Mouse (Mus musculus) hindbrain, embryonic 13.5 days (tissue): Measurements from ENCODE around the gene Atp5d. TPM values are rescaled to one million over a fixed set of nuclear protein-coding genes. Genes with fewer than 3 reads are reported as not detected.

Experiments used
- ATAC-seq: fragments of 200-750 bp; cut with Nextera tagmentation; 2 replicates; pipeline ENCODE4 v1.8.0; 2017; ENCODE audit warnings: moderate TSS enrichment; ENCODE audit not compliant: low FRiP score
- H3K27ac ChIP-seq: fragments of 300-500 bp; sonication (generic); 2 replicates; pipeline ENCODE4 v1.5.1; 2015; ENCODE audit warnings: inconsistent platforms, mild to moderate bottlenecking, moderate library complexity
- H3K27me3 ChIP-seq: fragments of 300-500 bp; sonication (generic); 2 replicates; pipeline ENCODE4 v1.6.1; 2015; ENCODE audit warnings: mild to moderate bottlenecking, inconsistent platforms
- H3K36me3 ChIP-seq: fragments of 300-500 bp; sonication (generic); 2 replicates; pipeline ENCODE4 v1.6.1; 2015; ENCODE audit warnings: mild to moderate bottlenecking, inconsistent platforms
- H3K4me1 ChIP-seq: fragments of 300-500 bp; sonication (generic); replicated peaks from 2 replicates; pipeline ENCODE4 v1.6.1; 2015; ENCODE audit warnings: inconsistent platforms
- H3K4me2 ChIP-seq: fragments of 300-500 bp; sonication (generic); 2 replicates; pipeline ENCODE4 v1.6.1; 2015; ENCODE audit warnings: inconsistent platforms, mild to moderate bottlenecking, moderate library complexity
- H3K4me3 ChIP-seq: fragments of 300-500 bp; sonication (generic); 2 replicates; pipeline ENCODE4 v1.5.1; 2015; ENCODE audit warnings: mild to moderate bottlenecking, inconsistent platforms
- H3K9ac ChIP-seq: fragments of 300-500 bp; sonication (generic); 2 replicates; pipeline ENCODE4 v1.6.1; 2015; ENCODE audit warnings: mild to moderate bottlenecking, inconsistent platforms
- H3K9me3 ChIP-seq: fragments of 300-500 bp; sonication (generic); 2 replicates; pipeline ENCODE4 v1.6.1; 2016; ENCODE audit warnings: inconsistent platforms
- WGBS: fragments of 180-500 bp; shearing (Covaris S2); methylation state at CpG from one replicate; pipeline ENCODE4 v1.1.7; 2015; 5-methylcytosine and 5-hydroxymethylcytosine counted together
- polyA plus RNA-seq: library from polyadenylated mRNA; unstranded; fragments of >200 nt; fragmentation: Nextera tagmentation; extraction: Ambion mirVana; gene quantifications from 2 replicates; pipeline ENCODE4 v1.2.1, GENCODE M21; 2015

Gene Atp5d
- polyA plus RNA-seq, 1 experiment from 2014 or later: 449 TPM

GRCm38 (mm10) chr10:80174705-80175104, 36.3 kb downstream of the Atp5d start:
- Histone ChIP-seq H3K27me3 (no peaks in the 10 kb centered on the region), H3K4me1 (peaks cover 55% of the 10 kb centered on the region), H3K36me3 (peaks cover 32% of the 10 kb centered on the region), H3K4me3 (no peak overlapping the region), H3K27ac (0 out of 2 replicates have a peak overlapping the region, but pooled peaks have one; percentile 5), H3K9me3 (no peaks in the 10 kb centered on the region), H3K4me2 (no peak overlapping the region), H3K9ac (peak overlapping the region; percentile 43; the same call in 1 of the 2 replicates)
- ATAC-seq: no peak
- WGBS: 49% methylated on average over 2 of the region's 2 CpGs

- H3K4me3 ChIP-seq: no peak overlapping the region
- peaks cover 55% of the 10 kb centered on the region for H3K4me1 ChIP-seq
- H3K27ac ChIP-seq: peak overlapping the region; percentile 4; the same call in 1 of the 2 replicates
- no peaks in the 10 kb centered on the region for H3K9me3 ChIP-seq
- H3K27me3 ChIP-seq: no peaks in the 10 kb centered on the region
- peak overlapping the region; percentile 46 for H3K9ac ChIP-seq
- H3K4me2 ChIP-seq: no peak overlapping the region
- 24% methylated on average over 4 of the region's 4 CpGs for WGBS
- no peak; the same call in 1 of the 2 replicates for ATAC-seq
- peaks cover 22% of the 10 kb centered on the region for H3K36me3 ChIP-seq
These were observed 37.3 kb downstream of the Atp5d start for GRCm38 (mm10) chr10:80175536-80176269.

DNA sequence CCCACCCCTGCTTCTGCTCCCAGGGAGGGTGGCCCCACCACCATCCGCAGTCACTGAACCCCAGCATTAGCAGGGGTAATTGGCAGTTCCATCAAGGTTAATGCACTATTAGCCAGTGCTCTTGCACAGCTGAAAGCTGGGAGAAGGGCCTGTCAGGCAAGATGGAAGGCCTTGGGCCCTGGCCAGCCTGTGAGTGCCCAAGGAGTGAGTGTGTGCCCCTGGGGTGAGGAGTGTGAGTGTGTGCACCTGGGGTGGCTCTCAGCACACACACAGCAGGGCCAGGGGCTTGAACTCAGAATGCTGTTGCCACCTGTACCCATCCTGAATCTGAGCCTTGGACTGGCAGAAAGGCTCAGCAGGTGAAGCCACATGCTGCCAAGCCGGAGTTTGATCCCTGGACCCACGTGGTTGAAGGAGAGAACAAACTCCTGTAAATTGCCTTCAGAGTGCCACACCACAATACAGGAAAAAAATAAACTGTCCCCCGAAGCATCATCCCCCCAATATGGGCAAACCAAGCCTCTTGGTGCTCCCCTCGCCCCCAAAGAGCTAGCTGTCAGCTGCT, 37.9 kb downstream of the Atp5d start:
- peak overlapping the region; percentile 46 for H3K9ac ChIP-seq
- H3K4me3 ChIP-seq: no peak overlapping the region
- no peaks in the 10 kb centered on the region for H3K27me3 ChIP-seq
- H3K4me2 ChIP-seq: no peak overlapping the region
- peaks cover 57% of the 10 kb centered on the region for H3K4me1 ChIP-seq
- ATAC-seq: no peak
- peaks cover 15% of the 10 kb centered on the region for H3K36me3 ChIP-seq
- H3K27ac ChIP-seq: peak overlapping the region; percentile 4; the same call in 1 of the 2 replicates
- WGBS: 83% methylated on average over 5 of the region's 5 CpGs
- no peaks in the 10 kb centered on the region for H3K9me3 ChIP-seq

DNA sequence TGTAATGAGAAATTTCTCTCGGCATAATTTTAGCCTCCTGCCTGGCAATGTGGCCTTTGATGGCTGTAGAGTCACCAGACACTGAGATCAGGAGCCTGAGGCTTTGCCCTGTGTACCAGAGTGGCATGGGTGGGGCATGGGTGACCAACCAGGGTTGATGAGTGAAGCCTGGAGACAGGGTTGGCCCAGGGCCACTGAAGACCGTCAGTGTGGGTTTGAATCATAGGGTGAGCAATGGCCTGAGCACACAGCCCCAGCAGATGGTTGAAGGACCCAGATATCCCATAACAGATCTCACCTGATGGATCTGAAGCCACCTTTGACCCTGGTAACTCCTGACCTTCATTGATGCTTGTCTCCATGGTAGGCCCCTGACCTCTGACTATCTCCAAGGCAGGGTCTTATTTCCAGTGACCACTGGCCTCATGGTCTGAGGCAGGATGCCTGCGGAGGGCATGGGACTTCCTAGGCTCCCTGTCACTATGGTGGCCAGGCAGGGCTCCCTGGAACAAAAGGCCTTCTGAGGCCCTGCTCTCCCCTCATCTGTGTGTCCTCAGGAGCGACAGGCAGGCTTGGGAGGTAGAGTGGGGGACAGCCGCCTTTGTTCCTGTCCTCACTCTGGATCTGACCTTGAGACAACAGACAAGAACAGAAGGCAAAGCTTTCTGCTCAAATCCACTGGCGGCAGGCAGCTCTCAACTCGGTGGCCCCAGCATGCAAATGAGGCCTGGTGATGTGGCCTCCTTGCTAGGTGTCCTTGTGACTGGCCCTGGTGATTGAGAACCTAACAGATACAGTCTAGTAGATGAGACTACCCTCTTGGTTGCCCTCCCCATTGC, 39.2 kb downstream of the Atp5d start:
- peaks cover 57% of the 10 kb centered on the region for H3K4me1 ChIP-seq
- no peak overlapping the region for H3K27ac ChIP-seq
- no peaks in the 10 kb centered on the region for H3K9me3 ChIP-seq
- peak overlapping the region; percentile 39; the same call in 1 of the 2 replicates for H3K9ac ChIP-seq
- no peak overlapping the region for H3K4me2 ChIP-seq
- no peak overlapping the region for H3K4me3 ChIP-seq
- H3K27me3 ChIP-seq: no peaks in the 10 kb centered on the region
- no peak for ATAC-seq
- H3K36me3 ChIP-seq: peaks cover 12% of the 10 kb centered on the region
- WGBS: 47% methylated on average over 7 of the region's 7 CpGs

GRCm38 (mm10) chr10:80179068-80180051, 40.9 kb downstream of the Atp5d start, which contains the start of gene Efna2:
Efna2 (plus strand) TSS chr10:80179482.
- Histone ChIP-seq H3K9me3 (no peaks in the 10 kb centered on the region), H3K27me3 (no peaks in the 10 kb centered on the region; the same call in 1 of the 2 replicates), H3K27ac (peak within 1 kb of the TSS; percentile 84), H3K4me2 (peak within 1 kb of the TSS; percentile 94), H3K4me3 (peak within 1 kb of the TSS; percentile 82), H3K36me3 (peaks cover 16% of the 10 kb centered on the region), H3K9ac (peak within 1 kb of the TSS; percentile 97), H3K4me1 (peaks cover 49% of the 10 kb centered on the region)
- 2% methylated on average over 68 of the region's 106 CpGs for WGBS
- ATAC-seq: peak; percentile 49

- peaks cover 46% of the 10 kb centered on the region for H3K4me1 ChIP-seq
- no peak for ATAC-seq
- peak overlapping the region; percentile 82 for H3K4me3 ChIP-seq
- peak overlapping the region; percentile 97 for H3K9ac ChIP-seq
- H3K27ac ChIP-seq: no peak overlapping the region
- peak overlapping the region; percentile 94 for H3K4me2 ChIP-seq
- H3K27me3 ChIP-seq: no peaks in the 10 kb centered on the region; the same call in 1 of the 2 replicates
- H3K36me3 ChIP-seq: peaks cover 12% of the 10 kb centered on the region
- H3K9me3 ChIP-seq: no peaks in the 10 kb centered on the region
- 47% methylated on average over 6 of the region's 6 CpGs for WGBS
These were observed 41.9 kb downstream of the Atp5d start for GRCm38 (mm10) chr10:80180288-80180687.

GRCm38 (mm10) chr10:80180823-80181222, 42.4 kb downstream of the Atp5d start:
- WGBS: 41% methylated on average over 5 of the region's 5 CpGs
- no peaks in the 10 kb centered on the region for H3K9me3 ChIP-seq
- peaks cover 48% of the 10 kb centered on the region for H3K4me1 ChIP-seq
- no peak overlapping the region for H3K27ac ChIP-seq
- H3K27me3 ChIP-seq: peaks cover 4% of the 10 kb centered on the region; the same call in 1 of the 2 replicates
- peak overlapping the region; percentile 97 for H3K9ac ChIP-seq
- ATAC-seq: no peak
- H3K36me3 ChIP-seq: peaks cover 12% of the 10 kb centered on the region
- H3K4me3 ChIP-seq: peak overlapping the region; percentile 82
- H3K4me2 ChIP-seq: peak overlapping the region; percentile 94

- peaks cover 23% of the 10 kb centered on the region for H3K36me3 ChIP-seq
- WGBS: 94% methylated on average over 7 of the region's 7 CpGs
- 0 out of 2 replicates have a peak overlapping the region, but pooled peaks have one; percentile 82 for H3K4me3 ChIP-seq
- no peaks in the 10 kb centered on the region for H3K9me3 ChIP-seq
- peaks cover 10% of the 10 kb centered on the region; the same call in 1 of the 2 replicates for H3K27me3 ChIP-seq
- H3K9ac ChIP-seq: peak overlapping the region; percentile 97
- ATAC-seq: no peak
- H3K27ac ChIP-seq: no peak overlapping the region
- peaks cover 48% of the 10 kb centered on the region for H3K4me1 ChIP-seq
- no peak overlapping the region for H3K4me2 ChIP-seq
These were observed 44.1 kb downstream of the Atp5d start for GRCm38 (mm10) chr10:80182547-80182946.

DNA sequence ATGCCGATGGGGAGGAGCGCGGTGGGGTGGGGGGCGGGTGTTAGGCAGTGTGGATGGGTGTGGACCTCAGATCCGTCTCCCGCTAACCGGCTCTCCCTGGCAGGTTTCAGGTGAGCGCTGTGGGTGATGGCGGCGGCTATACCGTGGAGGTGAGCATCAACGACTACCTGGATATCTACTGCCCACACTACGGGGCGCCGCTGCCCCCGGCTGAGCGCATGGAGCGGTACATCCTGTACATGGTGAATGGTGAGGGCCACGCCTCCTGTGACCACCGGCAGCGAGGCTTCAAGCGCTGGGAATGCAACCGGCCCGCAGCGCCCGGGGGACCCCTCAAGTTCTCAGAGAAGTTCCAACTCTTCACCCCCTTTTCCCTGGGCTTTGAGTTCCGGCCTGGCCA, 48.2 kb downstream of the Atp5d start:
- Histone ChIP-seq H3K4me2 (no peak overlapping the region), H3K27me3 (peaks cover 23% of the 10 kb centered on the region; the same call in 1 of the 2 replicates), H3K9me3 (no peaks in the 10 kb centered on the region), H3K36me3 (peaks cover 40% of the 10 kb centered on the region), H3K4me1 (peaks cover 36% of the 10 kb centered on the region), H3K9ac (no peak overlapping the region), H3K4me3 (no peak overlapping the region), H3K27ac (no peak overlapping the region)
- ATAC-seq: no peak
- 40% methylated on average over 27 of the region's 27 CpGs for WGBS

DNA sequence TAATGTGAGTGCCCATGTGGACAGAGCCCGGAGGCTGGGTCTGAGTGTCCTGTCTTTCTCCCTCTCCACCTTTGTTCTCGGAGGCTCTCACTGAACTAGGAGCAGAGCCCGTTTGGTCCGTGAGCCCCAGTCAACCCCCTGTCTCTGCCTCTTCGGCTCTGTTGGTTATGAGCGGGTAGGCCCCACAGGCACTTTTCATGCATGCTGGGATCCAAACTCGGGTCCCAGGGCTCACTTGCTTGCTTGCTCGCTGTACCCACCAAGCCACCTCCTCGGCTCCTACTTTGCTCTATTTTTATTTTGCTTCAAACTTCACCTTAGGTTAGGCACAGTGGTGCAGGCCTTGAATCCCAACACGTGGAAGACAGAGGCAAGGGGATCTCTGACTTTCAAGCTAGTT, 49.3 kb downstream of the Atp5d start:
- H3K4me1 ChIP-seq: peaks cover 26% of the 10 kb centered on the region
- H3K36me3 ChIP-seq: peaks cover 32% of the 10 kb centered on the region
- no peak overlapping the region for H3K27ac ChIP-seq
- 87% methylated on average over 10 of the region's 10 CpGs for WGBS
- no peak overlapping the region for H3K9ac ChIP-seq
- no peak overlapping the region for H3K4me2 ChIP-seq
- H3K4me3 ChIP-seq: no peak overlapping the region
- ATAC-seq: no peak
- no peaks in the 10 kb centered on the region for H3K9me3 ChIP-seq
- H3K27me3 ChIP-seq: peaks cover 23% of the 10 kb centered on the region; the same call in 1 of the 2 replicates

DNA sequence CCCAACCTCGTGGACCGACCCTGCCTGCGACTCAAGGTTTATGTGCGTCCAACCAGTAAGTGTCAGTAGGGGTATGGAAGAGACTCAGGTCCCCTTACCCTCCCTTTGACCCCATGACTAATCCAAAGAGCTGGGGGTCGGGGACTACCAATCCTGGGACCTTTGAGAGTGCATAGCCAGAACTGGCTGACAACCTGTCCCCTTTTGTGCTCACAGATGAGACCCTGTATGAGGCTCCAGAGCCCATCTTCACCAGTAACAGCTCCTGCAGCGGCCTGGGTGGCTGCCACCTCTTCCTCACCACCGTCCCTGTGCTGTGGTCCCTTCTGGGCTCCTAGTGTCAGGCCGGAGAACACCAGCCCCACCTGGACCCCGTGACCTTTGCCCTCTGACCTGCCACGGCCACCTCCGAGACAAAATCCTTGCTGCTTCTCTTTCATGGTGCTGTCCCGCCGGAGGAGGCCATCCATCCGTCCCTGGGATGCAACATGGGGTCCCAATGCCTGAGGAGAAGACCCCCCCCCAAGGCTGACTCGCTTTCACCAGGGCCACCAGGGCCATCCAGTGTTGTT, 50.1 kb downstream of the Atp5d start:
- no peak overlapping the region for H3K9ac ChIP-seq
- ATAC-seq: no peak
- H3K27me3 ChIP-seq: peaks cover 27% of the 10 kb centered on the region; the same call in 1 of the 2 replicates
- no peak overlapping the region for H3K4me3 ChIP-seq
- H3K27ac ChIP-seq: no peak overlapping the region
- peaks cover 28% of the 10 kb centered on the region for H3K36me3 ChIP-seq
- H3K4me2 ChIP-seq: no peak overlapping the region
- H3K4me1 ChIP-seq: peaks cover 26% of the 10 kb centered on the region
- 65% methylated on average over 15 of the region's 15 CpGs for WGBS
- H3K9me3 ChIP-seq: no peaks in the 10 kb centered on the region
